Mouse (Mus musculus): ENCODE data around the gene Itpripl1. TPM values are rescaled to one million over a fixed set of nuclear protein-coding genes. Genes with fewer than 3 reads are reported as not detected.
"Not testable (repeated sequence)": the region's sequence is repeated elsewhere in the genome, so short reads cannot be mapped to it uniquely, and the experiment has no call there.

Itpripl1 gene
- polyA plus RNA-seq, 1 experiment from 2014 or later: 26.3 TPM

DNA sequence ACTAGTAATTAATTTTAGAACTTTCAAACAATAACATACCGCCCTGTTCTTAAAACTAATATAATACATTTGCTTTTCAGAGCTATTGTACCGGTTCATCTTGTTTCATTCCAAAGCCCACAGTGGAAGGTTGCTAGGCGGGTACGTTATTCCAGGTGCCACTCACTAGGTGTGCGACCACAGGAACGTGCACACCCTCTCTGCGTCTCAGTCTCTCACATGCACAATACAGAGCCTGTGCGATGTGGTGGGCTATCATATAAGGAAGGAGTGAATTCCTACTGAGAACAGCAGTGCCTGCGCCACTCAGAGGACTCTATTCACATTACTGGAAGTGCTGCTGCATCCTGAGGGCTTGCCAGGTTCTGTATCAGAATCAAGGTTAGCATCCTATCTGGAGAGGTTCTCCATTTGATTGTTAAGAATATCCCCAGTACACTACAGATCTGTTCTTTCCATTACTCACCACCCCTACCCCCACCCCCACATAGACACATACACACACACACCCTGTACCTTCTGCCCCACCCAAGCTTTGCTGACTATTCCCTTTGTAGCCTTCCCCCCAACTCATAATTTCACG, 5.3 kb downstream of the Itpripl1 start:
- Histone ChIP-seq H3K4me1 (replicated peaks; ENCODE audit: insufficient read depth, low read length) (peaks cover 9% of the 10 kb centered on the region; the same call in 1 of the 2 replicates), H3K27ac (no peak overlapping the region), H3K9me3 (replicated peaks; ENCODE audit: low read length) (no peaks in the 10 kb centered on the region), H3K4me3 (replicated peaks; ENCODE audit: low read depth, low read length) (no peak overlapping the region), H3K36me3 (ENCODE audit: insufficient read depth, low read length) (0 out of 2 replicates have a peak, but pooled peaks cover 5% of the 10 kb centered on the region), H3K9ac (ENCODE audit: low read depth, low read length) (no peak overlapping the region), H3K27me3 (ENCODE audit: insufficient read depth, low read length) (no peaks in the 10 kb centered on the region), H3K4me2 (ENCODE audit: low read length) (no peak overlapping the region)
- 84% methylated on average over 10 of the region's 10 CpGs for WGBS
- DNase-seq (ENCODE audit: low spot score) (no peak), ATAC-seq (replicated peaks; ENCODE audit: low FRiP score, low read depth) (no peak)
- no peak for TF ChIP-seq CTCF (IDR thresholded peaks at IDR 0.05; ENCODE audit: low read depth)

DNA sequence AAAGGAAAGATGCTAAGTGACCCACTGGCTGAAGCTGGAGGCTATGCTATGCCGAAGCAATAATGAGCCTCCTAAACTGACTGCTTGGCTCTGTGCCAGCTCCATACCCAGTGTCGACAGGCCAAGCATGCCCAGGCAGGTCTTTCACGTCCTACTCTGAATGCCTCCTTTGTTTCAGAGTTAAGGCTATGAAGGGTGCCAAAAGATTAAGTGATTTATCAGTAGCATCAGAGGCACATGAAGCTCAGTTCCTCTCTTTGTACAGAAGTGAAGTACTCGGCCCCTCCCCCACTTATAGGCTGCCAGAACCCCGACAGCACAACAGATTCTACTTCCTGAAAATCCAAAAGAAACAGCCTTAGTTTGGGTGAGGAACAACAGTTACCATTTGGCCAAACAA, 6.3 kb downstream of the Itpripl1 start:
- DNase-seq (ENCODE audit: low spot score): peak; percentile 69
- H3K9me3 ChIP-seq (replicated peaks; ENCODE audit: low read length): no peaks in the 10 kb centered on the region
- H3K4me3 ChIP-seq (replicated peaks; ENCODE audit: low read depth, low read length): no peak overlapping the region
- 0 out of 2 replicates have a peak, but pooled peaks cover 5% of the 10 kb centered on the region for H3K36me3 ChIP-seq (ENCODE audit: insufficient read depth, low read length)
- peak overlapping the region; percentile 58; the same call in 1 of the 2 replicates for H3K27ac ChIP-seq
- no peak overlapping the region for H3K9ac ChIP-seq (ENCODE audit: low read depth, low read length)
- no peak for TF ChIP-seq CTCF (IDR thresholded peaks at IDR 0.05; ENCODE audit: low read depth)
- no peaks in the 10 kb centered on the region for H3K27me3 ChIP-seq (ENCODE audit: insufficient read depth, low read length)
- ATAC-seq (replicated peaks; ENCODE audit: low FRiP score, low read depth): peak; percentile 16; the same call in 1 of the 2 replicates
- peaks cover 7% of the 10 kb centered on the region; the same call in 1 of the 2 replicates for H3K4me1 ChIP-seq (replicated peaks; ENCODE audit: insufficient read depth, low read length)
- WGBS: 9% methylated on average over 5 of the region's 5 CpGs
- peak overlapping the region; percentile 9 for H3K4me2 ChIP-seq (ENCODE audit: low read length)

GRCm38 (mm10) chr2:127135255-127135654, 8.0 kb downstream of the Itpripl1 start:
- H3K4me2 ChIP-seq (ENCODE audit: low read length); H3K9me3 ChIP-seq (replicated peaks; ENCODE audit: low read length); ATAC-seq (replicated peaks; ENCODE audit: low FRiP score, low read depth); H3K4me3 ChIP-seq (replicated peaks; ENCODE audit: low read depth, low read length); H3K36me3 ChIP-seq (ENCODE audit: insufficient read depth, low read length); H3K27me3 ChIP-seq (ENCODE audit: insufficient read depth, low read length); H3K4me1 ChIP-seq (replicated peaks; ENCODE audit: insufficient read depth, low read length); H3K27ac ChIP-seq; H3K9ac ChIP-seq (ENCODE audit: low read depth, low read length); DNase-seq (ENCODE audit: low spot score): not testable (repeated sequence)
- peak; percentile 39; the same call in 1 of the 2 replicates for TF ChIP-seq CTCF (IDR thresholded peaks at IDR 0.05; ENCODE audit: low read depth)
- 36% methylated on average over 2 of the region's 3 CpGs for WGBS

DNA sequence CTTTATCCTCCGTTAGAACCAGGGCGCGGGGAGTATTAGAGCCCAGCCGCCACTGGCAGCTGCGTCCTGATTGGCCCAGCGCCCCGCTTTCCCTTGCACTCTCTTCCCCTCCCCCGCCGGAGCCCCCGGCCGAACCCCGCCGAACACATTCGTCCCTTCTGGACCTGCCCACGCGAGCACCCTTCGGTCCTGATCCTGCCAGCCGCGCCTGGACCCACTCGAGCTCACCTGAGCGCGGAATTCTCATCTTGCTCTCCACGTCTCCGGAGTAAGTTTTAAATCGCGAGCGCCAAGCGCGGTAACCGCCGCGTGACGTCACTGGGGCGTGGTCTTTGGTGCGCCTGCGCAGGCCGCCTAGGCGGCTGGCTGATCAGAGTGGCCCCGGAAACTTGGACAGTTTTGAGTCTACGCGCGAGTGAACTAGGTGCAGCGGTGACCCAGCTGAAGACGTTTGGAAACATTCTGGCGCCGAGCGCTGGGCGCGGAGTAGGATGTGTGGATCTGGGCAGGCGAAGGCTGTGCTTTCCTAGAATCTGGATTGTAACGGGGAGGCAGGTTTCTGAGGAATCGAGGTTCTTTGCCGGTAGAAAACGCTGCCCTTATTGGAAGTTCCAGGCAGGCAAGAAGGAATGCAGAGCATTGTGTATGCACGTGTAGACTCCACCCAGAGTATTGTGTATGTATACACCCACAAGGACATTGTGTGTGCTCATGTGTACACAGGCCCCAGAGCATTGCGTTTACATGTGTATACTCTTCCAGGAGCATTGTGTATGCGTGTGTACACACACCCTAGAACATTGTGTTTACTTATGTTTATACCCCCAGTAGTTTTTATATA, 9.4 kb downstream of the Itpripl1 start, which contains the start of gene Ncaph:
Gene Ncaph, minus strand, starts transcription at position 334 of the 841 bp plus-strand sequence.
- peak within 1 kb of the TSS; percentile 87 for H3K4me3 ChIP-seq (replicated peaks; ENCODE audit: low read depth, low read length)
- peak within 1 kb of the TSS; percentile 65 for H3K4me2 ChIP-seq (ENCODE audit: low read length)
- DNase-seq (ENCODE audit: low spot score) (peak; percentile 94), ATAC-seq (replicated peaks; ENCODE audit: low FRiP score, low read depth) (peak; percentile 85)
- H3K4me1 ChIP-seq (replicated peaks; ENCODE audit: insufficient read depth, low read length): 0 out of 2 replicates have a peak, but pooled peaks cover 10% of the 10 kb centered on the region
- WGBS: 1% methylated on average over 55 of the region's 57 CpGs
- no peaks in the 10 kb centered on the region for H3K27me3 ChIP-seq (ENCODE audit: insufficient read depth, low read length)
- H3K9me3 ChIP-seq (replicated peaks; ENCODE audit: low read length): no peaks in the 10 kb centered on the region
- H3K36me3 ChIP-seq (ENCODE audit: insufficient read depth, low read length): no peaks in the 10 kb centered on the region
- peak within 1 kb of the TSS; percentile 84 for H3K27ac ChIP-seq
- TF ChIP-seq CTCF (IDR thresholded peaks at IDR 0.05; ENCODE audit: low read depth): no peak
- peak within 1 kb of the TSS; percentile 60 for H3K9ac ChIP-seq (ENCODE audit: low read depth, low read length)

DNA sequence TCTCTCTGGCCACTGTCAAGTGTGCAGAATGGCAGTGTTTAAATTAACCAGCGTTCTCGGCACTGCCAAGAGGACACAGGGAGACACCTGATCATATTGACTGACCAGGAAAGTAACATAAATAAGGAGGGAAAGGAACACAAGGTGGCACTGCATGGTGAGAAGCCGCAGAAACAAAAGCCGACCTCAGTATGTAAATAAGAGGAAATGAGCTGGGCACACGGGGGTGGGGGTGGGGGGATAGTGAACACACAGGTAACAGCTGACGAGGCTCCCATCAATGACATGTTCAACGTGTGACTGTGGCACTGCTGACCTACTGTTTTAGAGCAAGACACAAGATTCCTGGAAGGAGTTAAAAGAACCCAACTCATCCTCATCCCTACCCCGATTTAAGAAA, 11.9 kb downstream of the Itpripl1 start:
- peaks cover 11% of the 10 kb centered on the region; the same call in 1 of the 2 replicates for H3K36me3 ChIP-seq (ENCODE audit: insufficient read depth, low read length)
- no peak overlapping the region for H3K4me2 ChIP-seq (ENCODE audit: low read length)
- DNase-seq (ENCODE audit: low spot score): no peak
- 56% methylated on average over 8 of the region's 8 CpGs for WGBS
- no peak overlapping the region for H3K27ac ChIP-seq
- H3K9me3 ChIP-seq (replicated peaks; ENCODE audit: low read length): no peaks in the 10 kb centered on the region
- 0 out of 2 replicates have a peak, but pooled peaks cover 10% of the 10 kb centered on the region for H3K4me1 ChIP-seq (replicated peaks; ENCODE audit: insufficient read depth, low read length)
- H3K9ac ChIP-seq (ENCODE audit: low read depth, low read length): no peak overlapping the region
- H3K27me3 ChIP-seq (ENCODE audit: insufficient read depth, low read length): no peaks in the 10 kb centered on the region
- no peak overlapping the region for H3K4me3 ChIP-seq (replicated peaks; ENCODE audit: low read depth, low read length)
- no peak for TF ChIP-seq CTCF (IDR thresholded peaks at IDR 0.05; ENCODE audit: low read depth)
- ATAC-seq (replicated peaks; ENCODE audit: low FRiP score, low read depth): no peak

GRCm38 (mm10) chr2:127128926-127129325, 14.3 kb downstream of the Itpripl1 start:
- TF ChIP-seq CTCF (IDR thresholded peaks at IDR 0.05; ENCODE audit: low read depth): no peak
- no peak for ATAC-seq (replicated peaks; ENCODE audit: low FRiP score, low read depth)
- no peak for DNase-seq (ENCODE audit: low spot score)
- H3K4me1 ChIP-seq (replicated peaks; ENCODE audit: insufficient read depth, low read length): 0 out of 2 replicates have a peak, but pooled peaks cover 10% of the 10 kb centered on the region
- no peaks in the 10 kb centered on the region for H3K27me3 ChIP-seq (ENCODE audit: insufficient read depth, low read length)
- H3K4me2 ChIP-seq (ENCODE audit: low read length): no peak overlapping the region
- H3K27ac ChIP-seq: no peak overlapping the region
- peaks cover 28% of the 10 kb centered on the region for H3K36me3 ChIP-seq (ENCODE audit: insufficient read depth, low read length)
- WGBS: 88% methylated on average over 5 of the region's 5 CpGs
- no peak overlapping the region for H3K9ac ChIP-seq (ENCODE audit: low read depth, low read length)
- H3K4me3 ChIP-seq (replicated peaks; ENCODE audit: low read depth, low read length): no peak overlapping the region
- H3K9me3 ChIP-seq (replicated peaks; ENCODE audit: low read length): no peaks in the 10 kb centered on the region
